Mouse (Mus musculus): ENCODE measurements around the gene Tepsin.

- TF ChIP-seq GATA1 (IDR thresholded peaks at IDR 0.05; ENCODE audit: borderline replicate concordance, low read length) (no peak), FLI1 (IDR thresholded peaks at IDR 0.05; ENCODE audit: low read length) (no peak)
Observed at GRCm38 (mm10) chr11:120137625-120138004, 39.1 kb upstream of the Tepsin start.
